Mouse (Mus musculus) hindbrain, embryonic 13.5 days (tissue): ENCODE measurements around the gene Slc39a5. TPM values are rescaled to one million over a fixed set of nuclear protein-coding genes. Genes with fewer than 3 reads are reported as not detected.

Experiments
- microRNA-seq: library from miRNA; unstranded; fragments of <30 nt; microRNA quantifications from one replicate; pipeline ENCODE4, GENCODE M21; 2016
- polyA plus RNA-seq: library from polyadenylated mRNA; unstranded; fragments of >200 nt; fragmentation: Nextera tagmentation; extraction: Ambion mirVana; gene quantifications from 2 replicates; pipeline ENCODE4 v1.2.1, GENCODE M21; 2015

Gene Slc39a5
- polyA plus RNA-seq, 1 experiment from 2014 or later = not detected

Small RNAs within 50 kb of the gene (microRNA-seq; reads per million reads assigned to microRNA genes)
- gene Gm25361 (not detected), gene Gm26308 (not detected), gene Mir6914 (not detected), gene Mir6915 (1.6 reads per million)

Other genes with a start within 250 kb of the Slc39a5 start
- gene Rbms2, start 220.9 kb downstream of the Slc39a5 start, polyA plus RNA-seq = 11.1 and 13.1 TPM in 2 replicates
- gene Gls2, start 206.8 kb downstream of the Slc39a5 start, polyA plus RNA-seq = 0.75 and 1.3 TPM in 2 replicates
- gene Spryd4, start 189.4 kb downstream of the Slc39a5 start, polyA plus RNA-seq = 19.6 and 21.7 TPM in 2 replicates
- gene Mip, start 175.4 kb downstream of the Slc39a5 start, polyA plus RNA-seq = 0.14 and 0.21 TPM in 2 replicates
- gene Timeless, start 169.2 kb downstream of the Slc39a5 start, polyA plus RNA-seq = 24.6 and 29.5 TPM in 2 replicates
- gene Apon, start 147.1 kb downstream of the Slc39a5 start, polyA plus RNA-seq = 0.18 and 0.27 TPM in 2 replicates
- not detected in 2 replicates for gene Apof, start 132.6 kb downstream of the Slc39a5 start, polyA plus RNA-seq
- gene Stat2, start 130.7 kb downstream of the Slc39a5 start, polyA plus RNA-seq = 21.4 and 22.6 TPM in 2 replicates
- 0.10 TPM in 1 of 2 replicates, not detected in the other for gene Il23a, start 102.5 kb downstream of the Slc39a5 start, polyA plus RNA-seq
- gene Pan2, start 97.9 kb downstream of the Slc39a5 start, polyA plus RNA-seq = 25.3 and 25.8 TPM in 2 replicates
- gene Cnpy2, start 78.8 kb downstream of the Slc39a5 start, polyA plus RNA-seq = 227 and 228 TPM in 2 replicates
- 232 and 235 TPM in 2 replicates for gene Cs, start 63.5 kb downstream of the Slc39a5 start, polyA plus RNA-seq
- 31.1 and 37.6 TPM in 2 replicates for gene Coq10a, start 32.2 kb downstream of the Slc39a5 start, polyA plus RNA-seq
- 11.7 and 12.9 TPM in 2 replicates for gene Ankrd52, start 24.1 kb downstream of the Slc39a5 start, polyA plus RNA-seq
- gene Nabp2, start 10.3 kb upstream of the Slc39a5 start, polyA plus RNA-seq = 126 and 139 TPM in 2 replicates
- 81.9 and 83.8 TPM in 2 replicates for gene Rnf41, start 10.4 kb upstream of the Slc39a5 start, polyA plus RNA-seq
- 195 and 196 TPM in 2 replicates for gene Smarcc2, start 58.0 kb upstream of the Slc39a5 start, polyA plus RNA-seq
- gene Myl6, start 92.9 kb upstream of the Slc39a5 start, polyA plus RNA-seq = 933 and 943 TPM in 2 replicates
- gene Myl6b, start 97.5 kb upstream of the Slc39a5 start, polyA plus RNA-seq = 4.1 and 4.2 TPM in 2 replicates
- 16.4 and 17.6 TPM in 2 replicates for gene Esyt1, start 124.6 kb upstream of the Slc39a5 start, polyA plus RNA-seq
- 19.7 and 20.9 TPM in 2 replicates for gene Zc3h10, start 146.5 kb upstream of the Slc39a5 start, polyA plus RNA-seq
- 2,639 and 2,680 TPM in 2 replicates for gene Rpl41, start 148.1 kb upstream of the Slc39a5 start, polyA plus RNA-seq
- gene Pa2g4, start 164.8 kb upstream of the Slc39a5 start, polyA plus RNA-seq = 125 and 129 TPM in 2 replicates
- gene Erbb3, start 188.4 kb upstream of the Slc39a5 start, polyA plus RNA-seq = 3.0 and 3.5 TPM in 2 replicates
- gene Rps26, start 225.5 kb upstream of the Slc39a5 start, polyA plus RNA-seq = 482 and 485 TPM in 2 replicates
- 14.6 and 15.2 TPM in 2 replicates for gene Ikzf4, start 244.8 kb upstream of the Slc39a5 start, polyA plus RNA-seq